Mouse (Mus musculus): ENCODE results near the gene Mrpl34. TPM values are rescaled to one million over a fixed set of nuclear protein-coding genes. Genes with fewer than 3 reads are reported as not detected.

Mrpl34 gene
- total RNA-seq, 2 experiments from 2014 or later, result 53.6 to 60.0 TPM

- ATAC-seq (replicated peaks; ENCODE audit: poor library complexity), result peak; percentile 85
These were observed 23.7 kb downstream of the Mrpl34 start for GRCm38 (mm10) chr8:71488454-71488853.

DNA sequence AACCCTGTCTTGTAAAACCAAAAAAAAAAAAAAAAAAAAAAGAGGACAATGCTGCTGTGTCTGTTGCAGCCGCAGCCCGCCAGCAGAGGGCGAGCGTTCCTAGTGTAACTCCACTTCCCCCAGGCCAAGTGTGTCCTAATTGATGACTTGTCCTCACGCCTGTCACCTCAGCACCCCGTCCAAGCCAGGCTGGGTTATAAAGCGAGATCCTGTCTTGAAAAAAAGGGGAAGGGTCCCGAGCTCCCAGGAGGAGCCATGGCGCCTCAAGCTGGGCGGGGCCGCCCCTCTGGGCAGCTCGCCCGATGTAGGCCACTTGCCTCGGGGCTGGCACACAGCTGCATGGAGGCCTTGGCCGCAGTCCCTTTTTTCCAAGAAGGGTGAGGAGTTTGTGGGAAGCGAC, 30.3 kb downstream of the Mrpl34 start:
- peak; percentile 97 for ATAC-seq (replicated peaks; ENCODE audit: poor library complexity)

DNA sequence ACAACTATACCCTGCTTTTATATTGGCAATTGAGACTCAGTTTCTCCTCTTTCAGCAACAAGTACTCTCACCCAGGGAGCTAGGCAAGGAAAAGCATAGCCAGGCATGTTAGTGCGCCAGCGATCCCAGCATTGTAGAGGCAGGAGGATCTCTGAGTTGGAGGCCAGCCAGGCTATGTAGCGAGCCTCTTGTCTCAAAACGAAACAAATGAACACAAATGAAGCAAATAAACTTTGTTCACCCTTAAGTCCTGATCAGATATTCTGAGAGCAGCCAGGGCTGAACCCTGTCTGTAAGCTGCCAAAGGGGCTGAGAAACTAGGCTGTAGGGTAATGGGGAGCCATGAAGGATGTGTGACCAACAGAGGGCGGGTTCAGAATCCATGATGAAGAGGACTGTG, 31.1 kb downstream of the Mrpl34 start:
- ATAC-seq (replicated peaks; ENCODE audit: poor library complexity), result no peak

GRCm38 (mm10) chr8:71496481-71496880, 31.7 kb downstream of the Mrpl34 start:
- ATAC-seq (replicated peaks; ENCODE audit: poor library complexity), result no peak

DNA sequence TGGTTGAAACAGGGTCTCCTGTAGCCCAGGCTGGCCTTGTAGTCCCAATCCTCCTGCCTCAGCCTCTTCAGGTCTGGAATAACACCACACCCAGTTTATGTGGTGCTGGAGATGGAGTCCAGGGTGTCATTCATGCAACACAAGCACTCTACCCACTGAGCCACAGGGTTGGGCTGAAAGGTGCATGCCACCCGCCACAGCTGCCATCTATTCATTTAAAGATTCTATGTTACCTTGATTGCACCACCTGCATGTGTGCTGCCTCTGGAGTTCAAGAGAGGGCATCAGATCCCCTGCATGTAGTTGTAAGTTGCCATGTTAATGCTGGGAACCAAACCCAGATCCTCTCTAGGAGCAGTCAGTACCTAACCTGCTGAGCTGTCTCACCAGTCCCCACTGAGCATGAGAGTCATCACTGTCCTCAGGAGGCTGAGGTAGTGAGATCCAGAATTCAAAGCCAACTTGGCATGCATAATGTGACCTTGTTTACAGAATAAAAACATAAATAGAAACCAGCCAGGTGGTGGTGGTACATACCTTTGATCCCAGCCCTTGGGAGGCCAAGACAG, 32.4 kb downstream of the Mrpl34 start:
- no peak for ATAC-seq (replicated peaks; ENCODE audit: poor library complexity)

- no peak for ATAC-seq (replicated peaks; ENCODE audit: poor library complexity)
These were observed 33.2 kb downstream of the Mrpl34 start for GRCm38 (mm10) chr8:71497881-71498501.

DNA sequence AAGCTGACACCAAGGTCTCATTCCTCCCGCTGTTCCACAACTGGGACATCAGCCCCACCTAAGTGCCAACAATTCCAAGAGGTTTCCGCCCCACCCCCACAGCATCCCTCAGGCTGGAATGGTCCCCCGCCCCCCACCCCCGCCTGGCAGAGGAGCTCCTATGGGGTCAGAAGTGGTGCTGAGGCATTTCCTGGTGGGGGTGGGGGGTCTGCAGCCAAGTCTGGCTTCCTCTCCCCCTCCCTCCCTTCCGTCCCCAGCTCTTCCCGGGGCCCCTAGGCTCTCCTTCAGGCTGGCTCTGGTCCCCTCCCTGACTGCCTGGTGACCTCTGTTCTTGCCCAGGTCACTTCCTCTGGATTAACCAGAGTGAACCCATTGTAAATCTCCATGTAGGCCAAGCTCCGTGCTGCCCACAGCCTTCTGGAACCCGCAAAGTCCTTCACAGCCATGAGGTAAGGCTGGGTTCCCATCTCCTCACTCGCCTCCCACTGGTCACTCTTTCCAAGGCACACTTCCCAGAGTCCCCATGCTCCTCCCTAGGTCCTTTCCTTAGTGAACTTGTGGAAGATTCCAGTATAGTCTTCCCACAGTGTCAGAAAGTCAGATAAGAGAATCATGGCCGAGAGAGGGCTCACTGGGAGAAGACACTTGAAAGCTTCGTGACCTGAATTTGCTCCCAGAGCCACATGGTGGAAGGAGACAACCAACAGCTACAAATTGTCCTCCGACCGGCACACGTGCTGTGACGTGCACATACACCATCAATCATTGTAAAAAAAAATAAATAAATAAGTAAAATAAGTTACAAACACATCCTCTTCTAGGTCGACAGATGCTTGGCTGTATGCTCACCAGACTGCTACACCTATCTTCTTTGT, 34.3 kb downstream of the Mrpl34 start:
- no peak for ATAC-seq (replicated peaks; ENCODE audit: poor library complexity)

- ATAC-seq (replicated peaks; ENCODE audit: poor library complexity), result no peak
These were observed 39.6 kb downstream of the Mrpl34 start for GRCm38 (mm10) chr8:71504349-71504748.

GRCm38 (mm10) chr8:71505326-71505725, 40.6 kb downstream of the Mrpl34 start:
- no peak for ATAC-seq (replicated peaks; ENCODE audit: poor library complexity)

DNA sequence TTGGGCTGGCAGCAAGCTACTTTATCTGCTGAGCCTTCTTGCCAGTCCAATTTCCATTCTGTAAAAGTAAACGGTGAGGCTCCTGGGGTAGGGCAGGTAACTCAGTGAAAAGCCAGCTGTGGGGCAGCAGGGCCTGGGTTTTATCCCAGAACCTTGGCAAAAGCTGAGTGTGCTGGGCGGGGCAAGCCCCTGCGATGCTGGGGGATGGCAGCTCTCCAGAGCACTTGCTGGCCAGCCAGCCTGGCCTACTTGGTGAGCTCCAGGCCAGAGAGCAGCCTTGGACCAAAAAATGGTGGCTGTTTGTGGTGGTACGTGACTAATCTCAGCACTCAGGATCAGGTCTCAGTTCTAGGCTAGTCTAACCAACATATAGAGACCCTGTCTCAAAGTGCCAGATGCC, 41.2 kb downstream of the Mrpl34 start:
- ATAC-seq (replicated peaks; ENCODE audit: poor library complexity), result no peak

GRCm38 (mm10) chr8:71507589-71508104, 42.9 kb downstream of the Mrpl34 start:
- ATAC-seq (replicated peaks; ENCODE audit: poor library complexity), result peak; percentile 61

DNA sequence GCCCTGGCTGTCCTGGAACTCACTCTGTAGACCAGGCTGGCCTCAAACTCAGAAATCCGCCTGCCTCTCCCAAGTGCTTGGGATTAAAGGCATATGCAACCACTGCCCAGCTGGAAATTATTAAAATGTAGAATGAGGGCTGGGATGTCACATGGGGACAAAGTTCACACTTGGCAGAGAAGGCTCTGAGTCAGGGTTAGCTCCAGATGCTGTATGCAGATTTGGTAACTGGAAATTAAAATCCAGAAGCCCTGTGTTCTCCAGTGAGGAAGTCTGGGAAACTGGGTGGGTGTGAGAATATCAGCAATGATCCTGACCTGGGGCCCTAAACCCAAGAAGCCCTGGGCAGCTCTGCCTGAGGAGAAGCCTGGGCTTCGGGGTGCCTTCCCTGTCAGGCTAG, 44.6 kb downstream of the Mrpl34 start:
- ATAC-seq (replicated peaks; ENCODE audit: poor library complexity), result no peak

- peak; percentile 86 for ATAC-seq (replicated peaks; ENCODE audit: poor library complexity)
These were observed 46.9 kb downstream of the Mrpl34 start, which contains the start of gene Plvap for GRCm38 (mm10) chr8:71511644-71512043. Gene Plvap, minus strand, starts transcription at chr8:71511752.

GRCm38 (mm10) chr8:71513018-71513754, 48.4 kb downstream of the Mrpl34 start:
- ATAC-seq (replicated peaks; ENCODE audit: poor library complexity), result no peak

DNA sequence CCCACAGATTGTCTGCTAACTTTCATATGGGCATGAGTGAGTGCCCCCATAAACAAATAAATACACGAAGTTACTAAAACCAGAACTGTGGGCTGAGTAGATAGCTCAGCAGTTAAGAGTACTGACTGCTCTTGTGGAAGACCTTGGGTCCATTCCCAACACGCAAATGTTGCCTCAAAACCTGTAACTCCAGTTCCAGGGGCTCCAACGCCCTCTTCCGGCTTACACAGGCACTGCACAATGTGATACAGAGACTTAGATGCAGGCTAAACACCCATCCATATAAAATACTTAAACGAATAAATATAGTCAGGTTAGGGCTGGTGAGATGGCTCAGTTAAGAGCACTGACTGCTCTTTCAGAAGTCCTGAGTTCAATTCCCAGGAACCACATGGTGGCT, 50.3 kb downstream of the Mrpl34 start:
- ATAC-seq (replicated peaks; ENCODE audit: poor library complexity), result no peak

Other genes starting within 250 kb of the Mrpl34 start
- gene Myo9b, start 192.2 kb upstream of the Mrpl34 start, total RNA-seq (2015), result 29.4 and 30.4 TPM in 2 replicates
- gene Myo9b, start 192.2 kb upstream of the Mrpl34 start, total RNA-seq (2017), result 37.6 and 48.7 TPM in 2 replicates
- gene Haus8, start 192.0 kb upstream of the Mrpl34 start, total RNA-seq (2015), result 24.9 and 25.4 TPM in 2 replicates
- 62.8 and 66.7 TPM in 2 replicates for gene Haus8, start 192.0 kb upstream of the Mrpl34 start, total RNA-seq (2017)
- gene Use1, start 98.1 kb upstream of the Mrpl34 start, total RNA-seq (2015), result 107 and 116 TPM in 2 replicates
- gene Use1, start 98.1 kb upstream of the Mrpl34 start, total RNA-seq (2017), result 153 and 165 TPM in 2 replicates
- gene Ocel1, start 93.7 kb upstream of the Mrpl34 start, total RNA-seq (2015), result 6.3 and 8.0 TPM in 2 replicates
- 11.1 and 11.7 TPM in 2 replicates for gene Ocel1, start 93.7 kb upstream of the Mrpl34 start, total RNA-seq (2017)
- 3.6 and 7.6 TPM in 2 replicates for gene Nr2f6, start 83.0 kb upstream of the Mrpl34 start, total RNA-seq (2015)
- 4.3 and 5.6 TPM in 2 replicates for gene Nr2f6, start 83.0 kb upstream of the Mrpl34 start, total RNA-seq (2017)
- not detected in 2 replicates for gene Ushbp1, start 69.2 kb upstream of the Mrpl34 start, total RNA-seq (2015)
- gene Ushbp1, start 69.2 kb upstream of the Mrpl34 start, total RNA-seq (2017), result not detected in 2 replicates
- 51.8 and 76.5 TPM in 2 replicates for gene Babam1, start 68.1 kb upstream of the Mrpl34 start, total RNA-seq (2015)
- gene Babam1, start 68.1 kb upstream of the Mrpl34 start, total RNA-seq (2017), result 93.7 and 122 TPM in 2 replicates
- gene Ankle1, start 58.9 kb upstream of the Mrpl34 start, total RNA-seq (2015), result 13.6 and 19.8 TPM in 2 replicates
- 14.2 and 14.3 TPM in 2 replicates for gene Ankle1, start 58.9 kb upstream of the Mrpl34 start, total RNA-seq (2017)
- 2.3 and 3.1 TPM in 2 replicates for gene Abhd8, start 1.3 kb upstream of the Mrpl34 start, total RNA-seq (2015)
- gene Abhd8, start 1.3 kb upstream of the Mrpl34 start, total RNA-seq (2017), result 8.2 and 8.3 TPM in 2 replicates
- 32.3 and 37.0 TPM in 2 replicates for gene Dda1, start 4.2 kb downstream of the Mrpl34 start, total RNA-seq (2015)
- gene Dda1, start 4.2 kb downstream of the Mrpl34 start, total RNA-seq (2017), result 14.1 and 14.7 TPM in 2 replicates
- gene Ano8, start 21.0 kb downstream of the Mrpl34 start, total RNA-seq (2015), result 0.22 and 0.64 TPM in 2 replicates
- 3.1 and 3.6 TPM in 2 replicates for gene Ano8, start 21.0 kb downstream of the Mrpl34 start, total RNA-seq (2017)
- gene Gtpbp3, start 23.1 kb downstream of the Mrpl34 start, total RNA-seq (2015), result 5.9 TPM in 2 replicates
- gene Gtpbp3, start 23.1 kb downstream of the Mrpl34 start, total RNA-seq (2017), result 23.4 and 26.5 TPM in 2 replicates
- gene Plvap, start 46.8 kb downstream of the Mrpl34 start, total RNA-seq (2015), result 0.67 and 0.76 TPM in 2 replicates
- gene Plvap, start 46.8 kb downstream of the Mrpl34 start, total RNA-seq (2017), result 0.71 and 2.7 TPM in 2 replicates
- 0.07 TPM in 1 of 2 replicates, not detected in the other for gene Ccdc194, start 60.8 kb downstream of the Mrpl34 start, total RNA-seq (2015)
- gene Ccdc194, start 60.8 kb downstream of the Mrpl34 start, total RNA-seq (2017), result not detected in 2 replicates
- 11.3 and 15.7 TPM in 2 replicates for gene Bst2, start 72.5 kb downstream of the Mrpl34 start, total RNA-seq (2015)
- 50.9 and 62.2 TPM in 2 replicates for gene Bst2, start 72.5 kb downstream of the Mrpl34 start, total RNA-seq (2017)
- 45.4 and 49.8 TPM in 2 replicates for gene Mvb12a, start 78.0 kb downstream of the Mrpl34 start, total RNA-seq (2015)
- 65.6 and 76.6 TPM in 2 replicates for gene Mvb12a, start 78.0 kb downstream of the Mrpl34 start, total RNA-seq (2017)
- gene Tmem221, start 93.9 kb downstream of the Mrpl34 start, total RNA-seq (2015), result 0.17 TPM in 1 of 2 replicates, not detected in the other
- gene Tmem221, start 93.9 kb downstream of the Mrpl34 start, total RNA-seq (2017), result not detected in 2 replicates
- not detected in 2 replicates for gene Nxnl1, start 101.6 kb downstream of the Mrpl34 start, total RNA-seq (2015)
- gene Nxnl1, start 101.6 kb downstream of the Mrpl34 start, total RNA-seq (2017), result not detected in 2 replicates
- gene Slc27a1, start 103.9 kb downstream of the Mrpl34 start, total RNA-seq (2015), result 3.6 TPM in 2 replicates
- gene Slc27a1, start 103.9 kb downstream of the Mrpl34 start, total RNA-seq (2017), result 3.5 and 3.8 TPM in 2 replicates
- gene Pgls, start 127.2 kb downstream of the Mrpl34 start, total RNA-seq (2015), result 116 and 134 TPM in 2 replicates
- gene Pgls, start 127.2 kb downstream of the Mrpl34 start, total RNA-seq (2017), result 128 and 131 TPM in 2 replicates
- 6.5 and 10.2 TPM in 2 replicates for gene Fam129c, start 132.7 kb downstream of the Mrpl34 start, total RNA-seq (2015)
- gene Fam129c, start 132.7 kb downstream of the Mrpl34 start, total RNA-seq (2017), result 1.00 and 5.3 TPM in 2 replicates
- gene Colgalt1, start 146.0 kb downstream of the Mrpl34 start, total RNA-seq (2015), result 54.0 and 63.0 TPM in 2 replicates
- gene Colgalt1, start 146.0 kb downstream of the Mrpl34 start, total RNA-seq (2017), result 62.0 and 67.2 TPM in 2 replicates
- gene Unc13a, start 206.8 kb downstream of the Mrpl34 start, total RNA-seq (2015), result 0.64 and 1.8 TPM in 2 replicates
- 0.79 and 0.98 TPM in 2 replicates for gene Unc13a, start 206.8 kb downstream of the Mrpl34 start, total RNA-seq (2017)
- 9.3 and 11.8 TPM in 2 replicates for gene Jak3, start 211.3 kb downstream of the Mrpl34 start, total RNA-seq (2015)
- gene Jak3, start 211.3 kb downstream of the Mrpl34 start, total RNA-seq (2017), result 7.7 and 9.9 TPM in 2 replicates
- 7.1 and 7.2 TPM in 2 replicates for gene Insl3, start 224.3 kb downstream of the Mrpl34 start, total RNA-seq (2015)
- 1.2 and 1.8 TPM in 2 replicates for gene Insl3, start 224.3 kb downstream of the Mrpl34 start, total RNA-seq (2017)
- 0.15 and 0.54 TPM in 2 replicates for gene B3gnt3, start 236.8 kb downstream of the Mrpl34 start, total RNA-seq (2015)
- gene B3gnt3, start 236.8 kb downstream of the Mrpl34 start, total RNA-seq (2017), result 0.12 and 0.34 TPM in 2 replicates